8 mouse cellular contexts compared by ENCODE assay signal in the genomic region with DNA sequence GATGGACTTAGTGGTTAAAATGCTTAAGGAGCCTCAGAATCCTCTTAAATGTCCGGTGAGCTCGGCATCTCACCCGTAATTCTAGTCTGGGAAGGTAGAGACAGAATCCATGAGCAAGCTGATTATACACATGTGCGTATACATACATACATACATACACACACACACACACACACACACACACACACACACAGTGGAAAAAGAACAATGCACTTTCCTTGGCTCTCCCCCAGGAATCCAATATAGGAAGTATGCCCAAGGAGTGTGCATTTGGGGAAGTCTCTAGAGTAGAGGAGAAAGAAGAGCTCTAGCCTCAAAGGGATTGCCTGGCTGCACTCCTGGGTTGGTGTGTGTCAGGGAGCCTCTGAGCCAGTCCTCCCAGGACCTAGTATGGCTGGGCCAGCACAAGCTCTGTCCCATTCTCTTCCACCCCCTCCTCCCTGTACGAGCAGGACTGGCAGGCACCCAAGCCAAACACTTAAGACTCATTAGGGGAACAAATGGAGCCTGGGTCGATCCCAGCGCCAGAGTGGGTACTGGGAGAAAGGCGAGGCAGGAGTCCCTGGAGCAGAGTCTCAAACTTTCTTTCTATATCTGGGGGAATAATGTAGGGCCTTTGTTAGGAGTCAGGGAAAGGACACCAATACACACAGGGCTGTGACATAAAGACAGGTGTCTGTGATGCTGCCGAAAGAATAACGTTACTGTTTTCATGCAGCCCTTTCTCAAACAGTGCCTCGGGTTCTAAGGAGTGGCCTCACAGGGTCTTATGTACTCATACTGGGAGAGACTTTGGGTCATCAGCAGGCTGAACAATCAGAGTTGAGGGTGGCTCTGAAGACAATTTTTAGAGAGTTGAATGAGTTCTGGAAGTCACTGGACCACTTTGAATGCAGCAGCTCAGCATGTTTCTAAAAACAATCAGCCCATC. TPM values are rescaled to one million over a fixed set of nuclear protein-coding genes. Genes with fewer than 3 reads are reported as not detected.
DNase-seq lines count a peak whose midpoint lies in the region; ATAC-seq lines count a peak whose summit lies in the region.

No protein-coding gene starts in this region.

- peaks cover 0 to 7% of the 10 kb centered on the region in 2 experiments; a peak in 3 of 4 replicates for H3K4me1 ChIP-seq in heart, embryonic 14.5 days (ENCODE audit: control insufficient read depth in 2 of 2, insufficient read depth in 2 of 2, low read length in 2 of 2)
- peaks cover 17% of the 10 kb centered on the region for H3K4me1 ChIP-seq in lung, embryonic 15.5 days

- H3K9ac ChIP-seq in heart, embryonic 14.5 days (ENCODE audit: low read length): no peak overlapping the region
- no peak overlapping the region for H3K9ac ChIP-seq in lung, embryonic 15.5 days

- no peak overlapping the region; a peak in 1 of 4 replicates for H3K27ac ChIP-seq in heart, embryonic 14.5 days (replicated peaks in 1 of 2; ENCODE audit: control insufficient read depth in 1 of 2, insufficient read depth in 1 of 2, low read depth in 2 of 2, low read length in 2 of 2)
- H3K27ac ChIP-seq in lung, embryonic 15.5 days: peak overlapping the region; percentile 71

- no peak overlapping the region for H3K4me3 ChIP-seq in heart, embryonic 14.5 days (ENCODE audit: control insufficient read depth in 1 of 2, insufficient read depth in 1 of 2, low read depth in 1 of 2, low read length in 2 of 2)
- H3K4me3 ChIP-seq in lung, embryonic 15.5 days: no peak overlapping the region

- H3K9me3 ChIP-seq in heart, embryonic 14.5 days (ENCODE audit: control insufficient read depth, low read length): no peaks in the 10 kb centered on the region
- H3K9me3 ChIP-seq in lung, embryonic 15.5 days: no peaks in the 10 kb centered on the region

- H3K27me3 ChIP-seq in heart, embryonic 14.5 days (ENCODE audit: control insufficient read depth, insufficient read depth, low read length): no peaks in the 10 kb centered on the region
- H3K27me3 ChIP-seq in lung, embryonic 15.5 days: no peaks in the 10 kb centered on the region

- H3K4me2 ChIP-seq in heart, embryonic 14.5 days (ENCODE audit: low read length): 0 out of 2 replicates have a peak overlapping the region, but pooled peaks have one; percentile 3
- H3K4me2 ChIP-seq in lung, embryonic 15.5 days: no peak overlapping the region

- no peaks in the 10 kb centered on the region for H3K36me3 ChIP-seq in heart, embryonic 14.5 days (ENCODE audit: control insufficient read depth, insufficient read depth, low read length)
- H3K36me3 ChIP-seq in lung, embryonic 15.5 days: no peaks in the 10 kb centered on the region

- peak; percentile 72 for ATAC-seq in heart, embryonic 14.5 days (ENCODE audit: insufficient number of reproducible peaks, insufficient read depth, low FRiP score, low read depth)
- ATAC-seq in lung, embryonic 15.5 days (ENCODE audit: borderline replicate concordance, extremely low read depth, low FRiP score, low TSS enrichment): peak; percentile 95
- no peak for ATAC-seq in cerebellum, adult (ENCODE audit: insufficient number of reproducible peaks, low FRiP score, low TSS enrichment)

- peak; percentile 60 for DNase-seq in adrenal gland, postnatal 10 days
- no peak for DNase-seq in adrenal gland, adult (ENCODE audit: inconsistent age in 2 of 2, low spot score in 1 of 2)
- peak; percentile 71 for DNase-seq in Muller cell, postnatal 12 days (ENCODE audit: inconsistent ontology term)
- DNase-seq in cerebellum, postnatal 4 days (ENCODE audit: low spot score in 2 of 2): no peak
- DNase-seq in T-cell, adult 2 months (ENCODE audit: low spot score): no peak

- 47% methylated on average over 11 of the region's 11 CpGs for WGBS in heart, embryonic 14.5 days
- WGBS in lung, embryonic 15.5 days: 38% methylated on average over 11 of the region's 11 CpGs

RNA-seq across cellular contexts. Expression of a gene that starts 41.2 kb away (rescaled TPM):
- 100 to 1,000 TPM; 102 to 111 TPM for total RNA-seq in adrenal gland, postnatal 10 days (2021)
- 7.3 and 7.7 TPM in 2 replicates for polyA plus RNA-seq in heart, embryonic 14.5 days (2014; fragmentation: Nextera tagmentation; extraction: Ambion mirVana)
- 38.8 and 53.6 TPM in 2 replicates for polyA plus RNA-seq in lung, embryonic 15.5 days (2015; fragmentation: Nextera tagmentation; extraction: Ambion mirVana)

RNA-seq across cellular contexts. Expression of a gene that starts 47.0 kb away (rescaled TPM):
- total RNA-seq in adrenal gland, postnatal 10 days (2021): 100 to 1,000 TPM in 1 of 2 experiments, 10 to 100 TPM in 1; 77.0 to 167 TPM
- polyA plus RNA-seq in heart, embryonic 14.5 days (2014; fragmentation: Nextera tagmentation; extraction: Ambion mirVana): 26.2 and 26.8 TPM in 2 replicates
- polyA plus RNA-seq in lung, embryonic 15.5 days (2015; fragmentation: Nextera tagmentation; extraction: Ambion mirVana): 181 and 184 TPM in 2 replicates

RNA-seq across cellular contexts. Expression of a gene that starts 51.7 kb away (rescaled TPM):
- total RNA-seq in adrenal gland, postnatal 10 days (2021): 1 to 10 TPM in 1 of 2 experiments, under 1 TPM in 1; 0.66 to 1.0 TPM
- 0.69 TPM in 1 of 2 replicates, not detected in the other for polyA plus RNA-seq in heart, embryonic 14.5 days (2014; fragmentation: Nextera tagmentation; extraction: Ambion mirVana)
- polyA plus RNA-seq in lung, embryonic 15.5 days (2015; fragmentation: Nextera tagmentation; extraction: Ambion mirVana): 0.77 and 0.91 TPM in 2 replicates

RNA-seq across cellular contexts. Expression of a gene that starts 51.9 kb away (rescaled TPM):
- total RNA-seq in adrenal gland, postnatal 10 days (2021): 100 to 1,000 TPM; 111 to 125 TPM
- 124 and 130 TPM in 2 replicates for polyA plus RNA-seq in heart, embryonic 14.5 days (2014; fragmentation: Nextera tagmentation; extraction: Ambion mirVana)
- 298 and 303 TPM in 2 replicates for polyA plus RNA-seq in lung, embryonic 15.5 days (2015; fragmentation: Nextera tagmentation; extraction: Ambion mirVana)

Comparison
In these comparisons a context has a peak if more than half of its experiments do, and no peak if none do; other contexts are left out.
1. DNase-seq: peak in adrenal gland, postnatal 10 days (single experiment) and Muller cell, postnatal 12 days (single experiment); none in adrenal gland, adult (0 of 2), cerebellum, postnatal 4 days (0 of 2) and T-cell, adult 2 months (single experiment).